Mouse (Mus musculus) gastrocnemius, postnatal 10 days (tissue): ENCODE results near the gene Eif3c. TPM values are rescaled to one million over a fixed set of nuclear protein-coding genes. Genes with fewer than 3 reads are reported as not detected.
A peak's percentile ranks its signal among the peaks of the same experiment; 100 is the strongest.

Source experiments
- DNase-seq: peaks from one replicate; pipeline ENCODE4 v3.0.0; 2021; ENCODE audit warnings: mixed read lengths
- long read RNA-seq, 2 experiments: library from polyadenylated mRNA; stranded (forward); transcript quantifications; one replicate each; pipeline ENCODE4 v2.0.0; 2021
- total RNA-seq, 2 experiments: library from RNA; stranded (reverse); gene quantifications; 2 replicates each; pipeline ENCODE4 v1.2.3; 2021

Eif3c gene
- total RNA-seq: 100 to 1,000 TPM; 147 to 153 TPM
- long read RNA-seq, experiment 1, transcript Eif3c-201 (21 exons, 3,383 nt): major isoform, 67 of 88 reads
- long read RNA-seq, experiment 1, partial matches to known transcripts: 21 of 88 reads
- long read RNA-seq, experiment 1, other reads (novel, unspliced or antisense): 0 of 88 reads
- long read RNA-seq, experiment 2, transcript Eif3c-201 (21 exons, 3,383 nt): major isoform, 42 of 54 reads
- long read RNA-seq, experiment 2, partial matches to known transcripts: 11 of 54 reads
- long read RNA-seq, experiment 2, other reads (novel, unspliced or antisense): 1 of 54 reads

DNA sequence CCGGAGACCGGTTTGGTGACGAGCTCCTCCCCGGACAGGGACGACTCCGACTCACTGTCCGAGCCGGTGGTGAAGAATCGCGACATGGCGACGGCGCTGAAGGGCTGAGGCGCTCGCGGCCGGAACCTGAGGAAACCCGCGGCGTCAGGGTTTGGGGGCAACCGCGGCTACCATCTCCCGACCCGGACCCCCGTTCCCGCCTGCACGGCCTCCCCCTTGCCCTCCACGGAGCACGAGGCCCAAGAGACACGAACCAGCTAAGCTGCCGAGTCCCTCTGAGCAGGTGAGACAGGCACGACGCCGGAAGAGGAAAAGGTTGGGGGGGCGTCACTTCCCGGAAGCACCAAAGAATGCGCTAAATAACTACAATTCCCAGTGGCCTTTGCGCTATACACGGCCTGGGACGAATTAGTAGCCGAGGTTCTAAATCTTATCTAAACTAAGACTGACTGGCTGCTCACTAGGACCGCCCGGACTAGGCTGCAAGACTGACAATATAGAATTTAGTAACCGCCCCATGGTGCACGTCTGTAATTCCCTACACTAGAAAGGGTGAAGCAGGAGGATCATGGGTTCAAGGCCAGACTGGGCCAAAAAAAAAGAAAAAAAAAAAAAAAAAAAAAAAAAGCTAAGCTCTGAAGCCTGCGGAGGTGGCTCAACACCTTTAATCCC, at the start of gene Eif3c:
Eif3c (minus strand) TSS at position 318 of the 672 bp plus-strand sequence.
- peak; percentile 64 for DNase-seq

DNA sequence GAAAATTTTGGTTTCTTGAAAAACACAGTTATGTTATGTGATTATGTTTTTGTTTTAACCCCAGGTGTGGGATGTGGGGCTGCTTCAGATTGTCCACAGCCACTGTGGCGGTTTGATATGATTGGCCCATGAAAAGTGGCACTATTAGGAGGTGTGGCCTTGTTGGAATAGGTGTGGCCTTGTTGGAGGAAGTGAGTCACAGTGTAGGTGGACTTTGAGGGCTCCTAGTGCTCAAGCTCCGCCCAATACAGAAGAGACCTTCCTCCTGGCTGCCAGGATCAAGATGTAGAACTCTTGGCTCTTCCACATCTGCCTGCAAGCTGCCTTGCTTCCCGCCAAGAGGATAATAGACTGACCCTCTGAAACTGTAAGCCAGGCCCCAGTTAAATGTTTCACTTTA, 46.5 kb upstream of the Eif3c start:
- no peak for DNase-seq

DNA sequence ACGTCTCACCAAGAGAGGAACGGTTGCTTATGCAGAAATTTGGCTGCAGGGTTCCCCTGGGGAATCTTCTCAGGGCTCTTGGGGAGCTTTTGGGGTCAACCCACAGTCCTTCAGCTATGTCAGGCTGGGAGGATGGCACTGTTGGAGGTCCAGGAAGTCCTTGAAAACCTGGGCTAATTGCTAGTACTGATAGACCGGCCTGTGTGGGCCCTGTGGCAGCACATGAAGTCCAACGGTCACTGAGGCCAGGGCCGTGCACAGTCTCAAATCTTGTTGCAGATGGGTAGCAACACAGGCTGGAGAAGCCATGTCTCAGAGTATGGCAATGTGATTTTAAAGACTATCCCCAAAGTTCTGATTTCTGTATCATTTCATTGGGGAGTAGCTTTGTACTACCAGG, 41.6 kb upstream of the Eif3c start:
- DNase-seq: no peak

DNA sequence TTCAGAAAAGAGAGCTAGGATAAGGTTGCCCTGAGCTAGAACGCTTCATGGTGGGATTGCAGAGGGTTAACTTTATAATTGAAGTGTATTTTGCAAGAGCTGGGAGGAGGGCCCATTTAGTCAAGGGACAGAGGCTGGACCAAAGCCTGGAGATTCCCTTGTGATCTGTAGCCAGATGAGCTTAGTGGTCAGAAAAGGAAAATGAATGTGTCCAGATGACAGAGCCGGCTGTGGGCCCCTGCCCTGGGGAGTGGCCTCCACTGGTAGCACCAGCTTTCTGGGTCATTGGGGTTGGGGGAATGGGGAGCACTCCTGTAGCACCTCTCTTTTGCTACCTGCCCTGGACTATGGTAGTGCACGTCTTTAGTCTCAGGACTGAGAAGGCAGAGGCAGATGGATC, 40.9 kb upstream of the Eif3c start:
- peak; percentile 64 for DNase-seq

DNA sequence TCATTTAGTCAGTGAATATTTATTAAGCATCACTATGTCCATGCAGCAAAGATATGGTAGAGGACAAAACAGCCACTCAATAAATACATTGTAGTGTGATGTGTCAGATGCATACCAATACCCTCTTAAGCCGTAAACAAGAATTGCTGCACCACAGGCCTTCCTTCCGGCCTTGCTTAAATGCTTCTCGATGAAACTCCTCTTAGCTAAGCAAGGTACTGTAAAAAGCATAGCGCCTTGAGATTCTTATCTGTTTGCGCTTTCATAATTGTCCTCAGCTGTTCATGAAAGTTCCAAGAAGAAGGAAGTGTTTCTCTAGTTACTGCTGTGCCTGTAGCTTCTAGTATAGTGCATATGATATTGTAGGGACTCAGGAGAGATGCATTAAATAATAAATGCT, 40.4 kb upstream of the Eif3c start:
- DNase-seq: no peak

DNA sequence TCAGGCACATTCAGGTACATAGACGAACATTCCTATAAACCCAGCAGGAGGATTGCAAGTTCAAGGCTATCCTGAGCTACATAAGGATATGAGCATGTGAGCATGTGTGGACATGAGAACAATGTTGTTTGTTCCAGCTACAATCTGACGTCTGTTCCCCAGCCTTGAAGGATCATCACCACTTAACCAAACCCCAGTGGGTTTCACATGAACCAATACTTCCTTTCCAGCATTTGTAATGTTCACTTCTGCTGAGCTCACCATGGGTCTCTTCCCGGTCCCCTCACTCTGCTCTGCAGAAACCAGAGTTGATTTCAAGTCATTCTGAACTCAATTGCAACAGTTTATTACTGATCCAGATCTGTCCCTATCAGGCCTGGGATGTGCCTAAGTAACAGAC, 36.4 kb upstream of the Eif3c start:
- no peak for DNase-seq

DNA sequence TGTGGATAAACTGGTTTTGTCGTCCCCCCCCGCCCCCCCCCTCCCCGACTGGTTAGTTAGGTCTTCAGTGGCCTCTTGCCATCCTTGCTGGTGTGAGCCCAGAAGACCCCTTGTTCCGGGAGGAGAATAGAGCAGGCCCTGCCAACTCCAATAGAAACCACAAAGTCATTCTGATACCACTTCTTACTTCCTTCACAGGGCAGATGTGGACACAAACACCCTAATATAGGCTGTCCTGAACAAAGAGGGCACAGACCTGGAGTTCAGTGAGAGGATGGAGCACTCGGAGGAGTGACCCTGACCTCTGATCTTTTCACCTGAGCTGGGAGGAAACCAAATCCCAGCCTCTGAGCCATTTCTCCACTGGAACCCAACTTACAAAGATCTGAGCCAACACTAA, 35.7 kb upstream of the Eif3c start:
- DNase-seq: no peak

DNA sequence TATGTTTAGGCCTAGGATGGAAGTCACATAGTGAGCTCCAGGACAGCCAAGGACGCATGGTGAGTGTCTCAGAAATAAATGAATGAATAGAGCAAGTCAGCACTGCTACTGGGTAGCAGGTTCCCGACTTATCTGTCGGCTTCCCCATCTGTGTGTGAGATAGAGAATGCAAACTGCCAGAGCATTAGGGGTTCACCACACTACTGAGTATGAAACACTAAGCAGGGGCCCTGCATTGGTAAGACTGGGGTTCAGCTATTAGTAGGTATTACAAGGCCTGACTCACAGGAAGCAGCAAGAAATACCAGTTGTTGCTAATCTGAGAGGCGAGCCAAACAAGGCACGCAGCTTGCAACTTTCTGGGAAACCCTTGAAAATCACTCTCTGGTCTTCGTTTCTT, 32.7 kb upstream of the Eif3c start:
- no peak for DNase-seq

DNA sequence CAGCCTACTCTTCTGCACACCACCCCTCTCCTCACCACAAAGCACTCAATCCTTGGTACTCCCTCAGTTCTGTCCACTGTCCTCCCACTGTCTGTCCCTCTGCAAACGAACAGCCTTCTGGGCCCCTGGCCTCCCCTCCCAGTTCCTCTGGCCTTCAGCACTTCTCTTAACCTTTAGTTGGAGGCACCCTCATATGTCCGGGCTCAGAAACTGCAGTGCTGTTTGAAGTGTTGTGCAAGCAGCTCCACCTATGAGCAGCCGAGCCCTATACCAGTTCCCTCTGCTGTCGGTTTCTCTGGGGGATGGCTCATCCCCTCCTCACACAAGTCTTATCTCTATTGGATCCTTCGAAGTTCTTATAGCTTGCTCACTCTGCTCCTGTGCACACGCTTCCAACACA, 30.2 kb upstream of the Eif3c start:
- no peak for DNase-seq

DNA sequence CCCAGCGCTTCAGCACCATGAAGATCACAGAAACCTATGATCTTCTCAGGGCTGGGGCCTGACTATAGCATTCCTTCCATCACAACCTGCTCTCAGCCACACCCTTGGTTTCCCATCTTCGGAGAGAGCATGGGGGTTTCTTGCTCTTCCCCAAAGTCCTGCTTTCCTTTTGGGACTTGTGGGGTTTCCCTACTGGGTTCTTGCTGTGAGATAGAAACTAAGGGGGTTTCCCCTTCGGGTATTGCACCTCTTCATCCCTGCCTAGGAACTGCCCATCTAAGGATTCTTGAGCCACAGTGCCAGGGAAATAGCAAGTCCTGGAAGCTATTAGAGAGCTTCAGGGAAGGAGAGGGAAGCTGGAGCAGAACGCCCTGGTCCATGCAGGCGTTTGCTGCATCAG, 29.7 kb upstream of the Eif3c start:
- no peak for DNase-seq

DNA sequence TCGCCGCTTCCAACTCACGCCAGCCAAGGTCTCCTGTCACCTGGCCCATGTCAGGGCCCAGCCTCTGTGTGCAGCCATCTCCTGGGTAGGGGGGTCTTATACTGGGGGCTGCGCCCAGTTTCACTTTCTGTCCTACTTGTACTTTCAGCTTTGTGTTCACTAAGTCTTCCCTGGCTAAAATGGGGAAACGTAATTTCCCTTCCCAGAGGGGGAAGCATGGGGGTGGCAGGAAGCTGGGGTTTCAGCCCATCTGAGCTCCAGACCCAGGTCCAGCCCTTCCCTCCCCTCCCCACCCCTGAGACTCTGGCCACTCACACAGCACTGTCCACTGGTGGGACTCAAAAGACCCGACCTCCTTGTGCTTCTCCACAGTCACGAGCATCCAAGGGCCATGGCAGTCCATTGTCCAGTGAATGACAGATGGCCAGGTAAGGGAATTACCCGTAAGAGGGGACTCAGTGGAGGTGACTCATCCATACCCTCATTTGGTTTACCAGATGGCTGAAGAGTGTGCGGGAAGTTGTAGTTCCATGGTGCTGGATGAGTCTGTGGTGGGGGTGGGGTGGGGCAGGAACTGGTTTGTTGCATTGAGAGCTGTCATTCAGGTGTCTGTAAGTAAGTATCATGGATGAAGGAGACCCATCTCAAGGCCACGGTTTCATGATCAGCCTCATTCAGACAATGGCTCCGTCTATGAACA, 28.8 kb upstream of the Eif3c start, which contains the start of gene Il27:
Il27 (minus strand) TSS at position 80 of the 700 bp plus-strand sequence.
- no peak for DNase-seq

DNA sequence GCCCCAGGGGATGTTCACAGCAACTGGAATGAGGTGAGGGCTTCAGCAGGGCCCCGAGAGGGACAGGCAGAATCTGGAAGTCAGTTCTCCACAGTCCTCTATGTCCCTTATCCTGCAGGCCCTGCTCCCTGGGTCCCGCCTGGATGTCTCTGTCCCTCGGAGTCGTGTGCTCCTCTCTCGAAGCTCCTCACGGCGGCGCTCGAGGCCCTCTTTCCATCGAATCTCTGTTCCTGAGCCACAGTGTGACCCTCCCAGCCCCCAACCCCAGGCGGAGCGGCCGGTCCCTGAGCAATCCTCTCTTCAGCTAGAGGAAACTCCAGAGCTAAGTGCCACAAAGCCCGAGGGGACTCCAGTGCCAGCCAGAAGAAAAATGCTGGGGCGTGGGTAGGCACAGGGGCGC, 21.6 kb upstream of the Eif3c start:
- DNase-seq: peak; percentile 74

DNA sequence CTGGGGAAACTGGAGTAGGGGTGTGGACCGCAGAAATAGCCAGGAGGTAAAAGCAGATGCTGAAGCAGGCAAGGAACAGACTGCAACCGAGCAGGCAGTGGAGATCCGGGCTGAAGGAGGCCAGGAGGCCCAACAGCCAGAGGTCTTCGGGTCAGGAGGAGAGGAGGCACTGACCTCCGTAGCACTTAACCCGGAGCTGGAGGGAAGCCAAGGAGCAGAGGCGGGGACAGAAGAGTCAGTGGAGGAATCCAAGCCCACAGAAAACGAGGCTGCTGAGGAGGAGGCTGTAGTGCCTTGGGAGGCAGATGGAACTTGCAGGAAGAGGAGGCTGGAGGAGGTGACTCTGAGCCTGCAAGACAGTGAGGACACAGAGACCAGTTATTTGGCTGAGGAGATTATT, 20.6 kb upstream of the Eif3c start:
- DNase-seq: no peak

DNA sequence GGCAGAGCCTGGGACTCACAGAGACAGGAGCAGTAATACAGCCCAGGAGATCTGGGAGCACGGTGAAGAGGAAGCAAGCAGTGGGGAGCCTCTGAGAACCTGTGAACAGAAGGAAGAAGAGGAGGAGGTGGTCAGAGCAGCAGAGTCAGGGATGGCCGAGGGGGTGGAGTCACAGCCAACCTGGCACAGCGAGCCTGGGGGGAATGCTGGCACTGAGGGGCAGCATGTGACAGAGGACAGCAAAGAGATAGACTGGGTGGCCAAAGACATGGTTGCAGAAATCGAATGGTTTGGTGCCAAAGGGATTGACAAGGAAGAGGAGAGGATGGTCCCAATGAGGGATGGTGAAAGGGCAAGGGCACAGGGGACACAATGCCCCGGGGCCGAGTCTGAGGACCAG, 19.5 kb upstream of the Eif3c start, which contains the start of gene Cln3:
Cln3 (minus strand) TSS at position 101 of the 400 bp plus-strand sequence.
- no peak for DNase-seq

DNA sequence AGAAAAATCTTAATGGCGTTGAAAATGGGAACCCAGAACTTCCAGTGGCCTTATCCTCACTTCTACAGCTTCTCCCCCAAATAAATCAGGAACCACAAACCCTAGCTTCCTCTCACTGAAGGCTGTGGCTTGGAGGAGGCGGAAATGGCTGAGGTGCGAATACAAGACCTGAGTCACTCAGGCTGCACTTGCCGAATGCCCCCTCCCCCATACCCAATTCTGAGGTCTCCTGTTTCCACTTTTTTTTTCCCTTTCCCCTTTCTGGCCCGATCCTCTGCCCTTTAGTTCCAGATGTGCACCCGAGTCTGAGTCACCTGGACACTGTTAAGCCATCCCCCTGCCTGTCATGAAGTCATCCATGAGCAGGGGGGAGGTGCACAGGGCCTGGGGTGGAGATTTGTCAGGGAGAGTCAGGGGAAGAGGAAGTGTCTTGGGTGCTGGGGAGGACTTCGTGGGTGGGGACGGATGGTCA, 18.3 kb upstream of the Eif3c start, which contains the start of gene Apobr:
Apobr (plus strand) TSS at position 437 of the 472 bp plus-strand sequence.
- DNase-seq: no peak

DNA sequence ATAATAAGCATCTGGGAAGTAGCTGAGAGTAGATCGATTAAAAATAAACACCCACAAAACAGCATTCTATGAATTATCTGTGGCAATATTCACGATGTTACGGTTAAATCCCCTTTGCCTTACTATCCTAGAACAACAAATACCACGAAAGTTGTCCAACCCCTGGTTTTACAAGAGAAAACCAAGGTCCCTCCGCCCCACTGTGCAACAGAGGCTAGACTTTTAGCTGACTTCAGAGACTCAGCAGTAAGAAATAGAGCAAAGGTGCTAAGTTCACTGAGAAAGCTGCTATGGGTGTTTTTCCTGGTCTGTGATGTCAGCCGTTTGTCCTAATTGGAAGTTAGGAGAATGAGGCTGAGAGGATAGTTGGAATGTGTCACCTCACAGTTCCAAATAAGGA, 17.6 kb upstream of the Eif3c start:
- DNase-seq: no peak

DNA sequence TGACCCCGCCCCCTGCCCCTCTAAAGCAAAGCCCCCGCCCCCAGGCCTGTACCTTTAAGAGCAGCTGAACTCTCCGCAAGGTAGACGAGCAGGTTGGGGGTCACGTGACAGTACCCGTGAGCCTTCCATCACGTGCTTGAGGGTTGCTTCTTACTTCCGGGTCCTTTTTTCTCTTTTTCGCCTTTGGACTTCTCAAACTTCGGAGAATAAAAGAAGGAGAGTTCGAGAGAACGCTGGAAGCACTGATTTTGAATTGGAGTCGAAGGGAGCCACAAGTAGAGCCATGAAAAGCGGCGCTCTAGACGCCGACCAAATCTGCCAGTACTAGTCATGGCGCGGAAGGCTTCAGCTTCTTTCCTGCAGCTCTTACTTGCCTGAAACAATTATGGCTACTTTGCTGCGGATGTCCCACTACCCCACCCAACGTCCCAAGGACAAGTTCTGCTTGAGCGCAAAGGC, 17.1 kb upstream of the Eif3c start:
- DNase-seq: peak; percentile 83

DNA sequence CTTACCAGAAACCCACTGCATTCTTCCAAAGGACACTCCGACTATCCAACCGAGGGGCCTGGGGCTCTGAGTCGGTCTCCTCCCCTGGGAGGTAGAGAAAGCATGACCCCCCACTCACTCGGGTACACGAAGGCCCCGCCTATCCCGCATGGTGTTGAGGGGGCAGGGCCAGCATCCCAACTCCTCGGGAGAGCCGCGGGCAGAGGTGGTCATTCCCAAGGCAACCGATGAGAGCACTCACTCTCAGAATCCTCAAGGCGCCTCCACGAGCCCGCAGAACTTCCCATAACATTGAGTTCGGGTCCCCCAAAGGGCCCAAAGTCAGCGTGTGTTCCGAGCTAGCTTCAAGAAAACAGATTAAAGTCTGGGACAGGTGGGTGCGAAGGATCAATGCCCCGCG, 16.5 kb upstream of the Eif3c start:
- DNase-seq: no peak

DNA sequence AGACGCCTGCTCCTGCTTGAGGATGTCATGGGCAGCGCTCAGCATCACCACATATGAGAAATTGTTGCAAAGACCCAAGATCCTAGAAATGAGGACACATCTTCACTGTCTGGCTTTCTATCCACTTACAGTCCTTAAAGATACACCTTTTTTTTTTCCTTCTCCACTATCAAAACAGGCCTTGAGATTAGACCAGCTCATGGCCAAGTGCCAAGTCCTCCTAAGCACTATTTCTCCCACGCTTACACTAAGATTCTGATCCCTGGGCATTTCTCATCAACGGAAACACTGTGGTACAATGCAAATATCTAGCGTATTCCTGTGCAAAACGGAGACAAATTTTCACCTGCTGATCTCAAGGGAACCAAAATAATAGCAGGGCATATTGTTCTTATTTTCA, 15.4 kb upstream of the Eif3c start:
- no peak for DNase-seq

DNA sequence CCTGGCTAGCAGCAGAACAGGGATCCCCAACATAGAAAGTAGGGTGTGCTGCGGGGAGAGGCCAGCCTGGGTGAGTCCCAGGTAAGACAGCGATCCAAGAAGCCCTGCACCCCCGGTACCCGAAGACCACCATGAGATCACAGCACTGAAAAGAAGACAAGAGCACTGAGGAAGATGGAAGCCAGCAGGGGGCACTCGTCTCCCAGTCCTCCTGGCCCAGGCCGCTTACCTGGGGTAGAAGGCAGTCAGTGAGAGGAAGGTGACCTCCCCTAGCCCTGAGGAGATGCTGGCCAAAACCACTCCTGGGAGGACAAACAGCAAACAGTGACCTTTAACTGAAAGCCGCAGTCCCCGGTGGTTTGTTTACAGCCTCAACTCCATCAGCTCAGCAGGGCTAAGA, 13.0 kb upstream of the Eif3c start:
- DNase-seq: peak; percentile 43

DNA sequence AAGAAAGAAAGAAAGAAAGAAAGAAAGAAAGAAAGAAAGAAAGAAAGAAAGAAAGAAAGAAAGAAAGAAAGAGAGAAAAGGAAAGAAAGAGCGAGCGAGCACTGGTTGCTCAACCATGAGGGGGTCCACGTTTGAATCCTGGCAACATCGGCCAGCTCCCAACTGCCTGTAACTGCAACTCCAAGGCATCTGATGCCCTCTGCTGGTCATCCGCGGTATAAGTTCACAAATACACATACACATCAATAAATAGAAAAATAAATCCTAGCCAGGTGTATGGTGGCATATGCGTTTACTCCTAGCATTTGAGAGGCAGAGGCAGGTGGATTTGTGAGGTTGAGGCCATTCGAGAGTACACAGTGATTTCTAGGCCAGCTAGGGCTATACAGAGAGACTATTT, 10.7 kb upstream of the Eif3c start:
- DNase-seq: peak; percentile 45

DNA sequence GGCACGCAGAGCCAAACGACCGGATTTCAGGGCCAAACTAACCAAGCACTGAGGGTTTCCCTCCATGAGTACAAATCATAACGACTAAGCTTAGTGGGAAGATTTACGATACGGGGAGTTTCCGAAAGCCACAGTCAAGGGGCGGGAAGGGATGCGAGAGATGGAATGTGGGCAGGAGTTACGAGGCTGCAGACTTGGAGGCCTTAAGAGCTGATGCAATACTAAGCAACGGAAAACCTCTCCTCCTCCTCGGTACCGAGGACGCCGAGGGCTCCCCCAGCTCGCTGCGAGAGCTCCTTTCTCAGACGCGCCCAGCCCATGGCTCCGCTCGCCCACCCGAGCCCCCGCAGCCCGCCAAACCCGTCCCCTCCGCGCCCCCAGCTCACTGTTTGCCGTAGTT, 518 bp downstream of the Eif3c start:
- no peak for DNase-seq

DNA sequence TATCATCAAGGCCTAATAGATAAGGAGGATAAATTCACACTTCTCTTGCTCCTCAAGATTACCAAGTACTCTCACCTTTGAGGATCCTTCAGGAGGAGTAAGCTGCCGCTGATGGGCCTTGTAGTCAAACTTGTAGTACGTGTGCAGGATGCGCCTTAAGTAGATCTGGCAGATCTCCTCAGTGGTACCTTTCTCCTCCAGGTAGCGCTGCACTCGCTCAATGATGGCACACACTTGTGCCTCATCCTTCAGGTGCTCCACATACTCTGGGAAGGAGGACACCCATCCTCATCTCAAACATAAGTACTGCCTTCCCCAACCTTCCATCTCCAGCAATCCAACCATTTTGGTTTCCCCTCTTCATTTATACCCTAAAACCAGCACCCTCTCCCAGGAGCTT, 9.6 kb downstream of the Eif3c start:
- no peak for DNase-seq
